Mouse (Mus musculus) ovary, postnatal 36 days (tissue): ENCODE data around the gene Cxcl12.

Experiments used
- DNase-seq: peaks from one replicate; pipeline ENCODE4 v3.0.0; 2022; ENCODE audit warnings: low spot score, mixed read lengths

Gene Cxcl12

GRCm38 (mm10) chr6:117168321-117169011, at the start of gene Cxcl12:
Gene Cxcl12, plus strand, starts transcription at chr6:117168535.
- DNase-seq, result peak; percentile 78

- DNase-seq, result no peak
Observed at GRCm38 (mm10) chr6:117122074-117122473, 46.3 kb upstream of the Cxcl12 start.

GRCm38 (mm10) chr6:117126356-117126755, 42.0 kb upstream of the Cxcl12 start:
- no peak for DNase-seq

DNA sequence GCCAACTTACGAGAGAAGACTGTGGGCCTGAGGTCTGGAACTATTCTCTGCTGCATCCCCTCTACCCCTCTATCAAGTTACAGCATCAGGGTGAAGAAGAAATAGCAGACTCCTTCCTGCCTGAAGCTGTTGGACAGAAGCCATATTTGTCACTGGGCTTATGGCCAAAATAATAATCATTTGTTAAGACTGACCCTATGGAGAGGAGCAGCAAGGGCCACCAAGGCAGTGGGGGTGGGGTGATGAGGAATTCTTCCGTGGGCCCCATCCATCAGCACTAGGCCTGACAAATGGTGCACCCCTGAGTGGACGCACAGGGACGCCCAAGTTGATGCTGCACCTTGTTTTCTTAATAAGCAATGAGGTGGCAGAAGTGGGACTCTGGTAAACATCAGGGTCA, 38.9 kb upstream of the Cxcl12 start:
- DNase-seq, result no peak

- peak; percentile 8 for DNase-seq
Observed at GRCm38 (mm10) chr6:117130680-117131111, 37.6 kb upstream of the Cxcl12 start.

DNA sequence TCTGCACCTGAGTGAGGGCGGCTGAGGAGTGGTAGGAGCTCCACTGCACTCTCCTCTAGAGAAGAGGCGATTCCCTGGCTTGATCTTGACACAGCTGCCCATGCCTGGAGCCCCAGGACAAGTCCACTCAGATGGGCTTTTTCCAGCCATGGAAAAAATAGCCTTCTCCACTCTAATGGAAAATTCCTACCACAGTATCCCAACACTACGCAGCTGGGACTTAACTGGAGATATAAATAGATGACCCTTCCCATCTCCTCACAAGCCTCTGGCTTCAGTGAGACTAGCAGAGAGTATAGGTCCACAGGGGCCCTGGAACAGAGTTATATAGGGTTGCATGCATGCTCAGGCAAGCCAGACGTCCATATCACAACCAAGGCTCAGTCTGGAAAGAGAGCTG, 33.8 kb upstream of the Cxcl12 start:
- no peak for DNase-seq

GRCm38 (mm10) chr6:117137735-117138134, 30.6 kb upstream of the Cxcl12 start:
- no peak for DNase-seq

DNA sequence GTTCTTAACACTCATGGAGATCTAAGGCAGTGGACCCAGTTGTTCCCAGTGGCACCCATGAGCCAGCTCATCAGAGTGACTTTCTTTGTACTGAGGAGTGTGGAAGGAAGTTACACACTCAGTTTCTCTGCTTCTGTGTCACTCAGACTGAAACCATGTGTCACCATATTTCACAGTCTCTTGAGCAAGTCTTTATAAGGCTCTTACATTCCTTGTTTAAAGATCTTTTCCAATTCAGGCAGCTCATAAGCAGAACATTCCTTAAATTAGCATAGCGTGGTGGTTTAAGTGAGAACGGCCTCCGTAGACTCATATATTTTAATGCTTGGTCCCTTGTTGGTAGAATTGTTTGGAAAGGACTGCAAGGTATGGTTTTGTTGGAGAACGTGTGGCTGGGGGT, 27.4 kb upstream of the Cxcl12 start:
- no peak for DNase-seq

DNA sequence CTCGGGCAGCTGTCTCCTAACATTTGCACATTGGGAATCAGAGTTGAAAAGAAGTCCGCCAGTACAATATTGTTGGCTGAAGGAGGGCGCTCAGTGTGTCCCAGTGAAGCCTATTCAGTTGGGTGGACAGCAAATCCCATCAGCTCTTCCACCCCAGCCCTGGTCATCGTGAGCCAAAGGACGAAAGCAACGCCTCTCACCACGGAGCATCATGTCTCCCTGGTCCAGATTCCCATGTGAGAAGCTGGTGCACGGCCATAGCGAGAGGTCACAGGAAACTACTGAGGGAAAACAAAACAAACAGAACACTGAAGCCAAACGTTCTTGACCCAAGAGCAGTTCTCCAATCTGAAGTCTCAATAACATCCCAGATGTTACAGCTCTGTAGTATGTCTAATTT, 21.4 kb upstream of the Cxcl12 start:
- DNase-seq, result no peak

GRCm38 (mm10) chr6:117151484-117152149, 16.7 kb upstream of the Cxcl12 start:
- DNase-seq, result no peak

DNA sequence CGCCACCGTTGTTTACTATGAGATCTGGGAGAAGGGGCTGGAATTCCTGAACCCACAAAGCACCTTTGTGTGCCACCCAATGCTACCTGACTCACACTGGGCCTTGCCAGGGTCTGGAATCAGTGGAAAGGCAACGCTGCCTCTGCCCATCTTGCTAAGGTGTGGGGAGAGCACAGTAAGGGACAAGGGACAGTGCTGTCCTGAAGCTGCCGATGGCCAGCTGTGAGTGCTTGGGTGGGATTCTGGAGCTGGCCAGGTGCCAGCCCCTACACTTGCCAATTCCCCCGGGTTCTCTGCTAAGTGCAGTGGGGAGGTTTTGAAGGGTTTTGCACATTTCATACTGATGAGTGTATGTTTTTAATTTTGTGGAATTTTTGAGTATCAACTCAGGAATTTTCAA, 15.3 kb upstream of the Cxcl12 start:
- no peak for DNase-seq

GRCm38 (mm10) chr6:117156846-117157245, 11.5 kb upstream of the Cxcl12 start:
- no peak for DNase-seq

DNA sequence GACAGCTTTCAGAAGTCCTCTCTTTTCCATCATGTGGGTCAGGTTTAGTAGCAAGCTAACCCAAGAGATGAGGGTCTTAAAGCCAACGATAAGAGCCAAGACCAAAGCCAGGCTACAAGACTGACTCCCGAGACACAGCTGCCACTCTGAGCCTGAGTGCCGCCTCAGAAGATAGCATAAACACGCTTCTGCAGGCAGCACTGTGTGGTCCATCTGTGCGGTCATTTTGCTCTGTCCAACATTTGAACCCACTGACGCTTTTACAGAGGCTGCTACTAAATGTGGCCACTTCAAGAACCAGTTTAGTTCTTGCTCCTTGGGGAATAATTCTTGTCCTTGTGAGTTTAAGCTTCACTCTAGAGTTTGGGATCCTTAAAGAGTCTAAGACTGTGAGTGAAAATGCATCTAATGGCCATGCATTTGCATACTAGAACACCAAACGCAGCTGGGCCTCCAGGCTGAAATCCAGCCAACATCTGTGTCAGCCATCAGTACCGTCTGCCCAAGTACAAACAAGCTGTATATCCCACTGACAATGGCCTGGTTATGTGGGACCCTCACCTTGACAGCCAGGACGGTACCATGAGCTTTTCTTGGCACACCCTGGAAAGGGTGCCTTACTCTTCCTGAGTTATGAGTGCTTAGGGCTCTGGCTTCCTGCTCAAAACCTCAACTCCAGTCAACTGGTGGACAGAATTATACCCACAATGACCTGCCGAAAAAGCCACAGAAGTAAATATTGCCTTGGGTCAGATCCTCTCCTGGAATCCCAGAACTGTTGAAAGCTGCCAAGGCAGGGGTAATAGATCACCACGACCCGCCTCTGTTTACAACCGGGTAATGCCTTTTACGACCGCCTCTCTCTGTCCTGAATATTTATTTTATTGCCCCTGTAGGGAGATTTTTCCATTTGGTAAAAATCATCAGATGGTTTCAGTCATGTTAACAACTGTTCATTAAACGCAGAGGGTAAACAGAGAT, 8.3 kb upstream of the Cxcl12 start:
- no peak for DNase-seq

DNA sequence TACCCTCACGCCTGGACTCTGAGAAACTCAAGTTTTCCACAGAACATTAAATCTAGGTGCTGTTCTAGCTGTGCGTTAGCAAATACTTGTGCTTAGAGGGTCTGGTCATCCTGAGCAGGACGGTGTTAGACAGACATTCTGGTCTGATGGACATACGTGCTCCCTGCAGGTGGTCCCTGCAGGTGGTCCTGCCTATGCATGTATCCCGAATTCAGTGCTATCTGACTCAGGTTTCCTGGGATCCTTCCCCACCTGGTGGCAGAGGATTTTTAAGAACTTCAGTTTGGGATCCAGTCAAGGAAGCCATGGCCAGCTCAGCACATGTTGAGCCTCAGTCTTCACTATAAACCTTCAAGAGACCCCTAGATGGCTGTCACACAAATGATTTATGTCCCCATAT, 4.8 kb upstream of the Cxcl12 start:
- no peak for DNase-seq

- peak; percentile 82 for DNase-seq
Observed at GRCm38 (mm10) chr6:117166581-117167425, 1.5 kb upstream of the Cxcl12 start.

DNA sequence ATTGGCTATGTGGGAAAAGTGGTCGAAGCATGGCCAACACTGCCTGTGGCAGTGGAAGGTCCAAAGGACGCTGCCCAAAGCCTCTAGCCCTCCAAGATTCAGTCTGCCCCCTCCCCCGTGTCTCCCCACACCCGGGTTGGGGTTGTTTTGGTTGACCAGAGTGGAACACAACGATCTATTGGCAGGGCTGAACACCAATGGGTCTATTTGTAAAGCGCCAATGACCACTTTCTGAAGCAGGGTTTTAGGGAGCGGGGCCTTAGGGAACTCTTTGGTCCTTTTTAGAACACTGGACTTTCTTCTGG, 957 bp upstream of the Cxcl12 start:
- no peak for DNase-seq

- peak; percentile 23 for DNase-seq
Observed at GRCm38 (mm10) chr6:117169051-117169909, 945 bp downstream of the Cxcl12 start.

DNA sequence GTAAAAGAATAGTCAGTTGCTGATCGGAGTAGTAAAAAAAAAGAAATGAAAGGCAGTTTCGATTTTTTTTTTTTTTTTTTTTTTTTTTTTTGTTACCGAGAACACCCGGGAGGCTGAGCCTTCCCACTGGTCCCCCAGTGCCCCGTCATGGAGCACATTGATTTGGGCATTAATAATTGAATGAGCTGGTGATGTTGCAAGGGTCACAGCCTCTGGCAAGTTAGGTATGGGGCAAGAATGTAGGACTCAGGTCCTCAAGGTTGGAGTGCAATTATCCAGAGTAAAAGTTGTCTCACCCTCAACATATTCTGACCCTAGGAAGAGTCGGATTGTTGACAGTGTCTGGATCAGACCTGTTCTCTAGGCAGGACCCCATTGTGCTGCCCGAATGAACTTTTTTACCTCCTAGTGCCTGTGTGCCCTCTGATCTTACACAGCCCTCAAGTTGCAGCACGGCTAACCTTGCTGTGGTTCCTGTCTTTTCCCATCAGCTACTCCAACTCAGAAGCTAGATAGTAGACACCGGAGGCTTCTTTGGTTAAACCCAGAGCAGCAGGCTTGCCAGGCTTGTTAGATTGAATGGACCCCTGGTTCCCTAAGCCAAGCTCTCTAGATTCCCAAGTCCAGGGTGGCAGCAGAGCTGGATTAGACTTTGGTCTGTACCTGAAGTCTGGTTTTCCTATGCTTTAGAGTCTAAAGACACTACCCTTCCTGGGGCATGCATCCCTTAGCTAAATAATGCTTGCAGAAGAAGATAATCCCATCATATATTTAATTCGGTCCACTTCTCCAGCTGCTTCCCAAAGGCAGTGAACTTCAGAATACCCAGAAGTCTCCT, 1.8 kb downstream of the Cxcl12 start:
- DNase-seq, result no peak

DNA sequence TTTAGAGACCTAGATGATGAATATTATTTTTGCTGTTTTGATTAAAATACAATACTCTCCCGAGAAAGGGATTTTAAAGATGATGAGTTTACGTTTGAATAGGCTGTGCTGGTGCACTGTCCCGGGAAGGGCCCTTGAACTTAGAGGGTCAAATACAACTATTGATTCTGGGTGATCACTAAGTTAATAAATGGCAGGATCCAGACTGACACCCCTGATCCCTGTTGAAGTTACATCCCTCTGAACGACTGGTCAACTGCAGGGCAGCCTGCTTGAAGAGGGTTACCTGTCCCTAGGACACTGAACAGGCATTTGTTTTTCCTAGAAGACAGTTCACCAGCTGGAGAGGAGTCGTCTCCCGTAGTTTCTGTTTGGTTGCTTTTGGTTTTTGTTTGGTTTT, 4.0 kb downstream of the Cxcl12 start:
- no peak for DNase-seq

DNA sequence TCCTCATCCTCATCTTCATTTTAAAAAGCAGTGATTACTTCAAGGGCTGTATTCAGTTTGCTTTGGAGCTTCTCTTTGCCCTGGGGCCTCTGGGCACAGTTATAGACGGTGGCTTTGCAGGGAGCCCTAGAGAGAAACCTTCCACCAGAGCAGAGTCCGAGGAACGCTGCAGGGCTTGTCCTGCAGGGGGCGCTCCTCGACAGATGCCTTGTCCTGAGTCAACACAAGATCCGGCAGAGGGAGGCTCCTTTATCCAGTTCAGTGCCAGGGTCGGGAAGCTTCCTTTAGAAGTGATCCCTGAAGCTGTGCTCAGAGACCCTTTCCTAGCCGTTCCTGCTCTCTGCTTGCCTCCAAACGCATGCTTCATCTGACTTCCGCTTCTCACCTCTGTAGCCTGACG, 5.5 kb downstream of the Cxcl12 start:
- peak; percentile 79 for DNase-seq
